Mouse (Mus musculus): Measurements from ENCODE around the gene Rasa1. TPM values are rescaled to one million over a fixed set of nuclear protein-coding genes. Genes with fewer than 3 reads are reported as not detected.

Gene Rasa1
- total RNA-seq (2023) = 122 TPM

GRCm38 (mm10) chr13:85288843-85289713 lies at the start of gene Rasa1:
TSS of gene Rasa1 (minus strand) at chr13:85289130.

GRCm38 (mm10) chr13:85188903-85189643 lies 99.9 kb downstream of the Rasa1 start, which contains the start of gene Ccnh:
TSS of gene Ccnh (plus strand) at chr13:85189408.

Other genes starting within 250 kb of the Rasa1 start
- 17.2 TPM for gene Ccnh, start 99.7 kb downstream of the Rasa1 start, total RNA-seq (2023)

Data from CD4-positive naive resting alpha-beta T cell, adult 76 days (primary cell).